Mouse (Mus musculus): ENCODE data around the gene Uba5.

Uba5 gene

GRCm38 (mm10) chr9:104063244-104063961 is 469 bp upstream of the Uba5 start, which contains the start of gene Acad11:
Gene Acad11 (plus strand): TSS chr9:104063377.
- DNase-seq (ENCODE audit: low spot score in 2 of 2), result peak; percentile 62 to 76

GRCm38 (mm10) chr9:104051028-104051427 is 11.9 kb downstream of the Uba5 start:
- no peak for DNase-seq (ENCODE audit: low spot score in 2 of 2)

- DNase-seq (ENCODE audit: low spot score in 2 of 2), result no peak
These were observed 19.3 kb downstream of the Uba5 start for GRCm38 (mm10) chr9:104043676-104044075.

GRCm38 (mm10) chr9:104040362-104040761 is 22.6 kb downstream of the Uba5 start, which contains the start of gene Gm28305:
Gene Gm28305 (plus strand): TSS chr9:104040662.
- DNase-seq (ENCODE audit: low spot score in 2 of 2), result no peak

GRCm38 (mm10) chr9:104039742-104040141 is 23.2 kb downstream of the Uba5 start:
- DNase-seq (ENCODE audit: low spot score in 2 of 2), result no peak

GRCm38 (mm10) chr9:104039031-104039695 is 23.8 kb downstream of the Uba5 start:
- DNase-seq (ENCODE audit: low spot score in 2 of 2), result no peak

GRCm38 (mm10) chr9:104038266-104038665 is 24.7 kb downstream of the Uba5 start:
- DNase-seq (ENCODE audit: low spot score in 2 of 2), result no peak

GRCm38 (mm10) chr9:104035261-104036015 is 27.5 kb downstream of the Uba5 start:
- DNase-seq (ENCODE audit: low spot score in 2 of 2), result peak; percentile 40 to 56

GRCm38 (mm10) chr9:104034718-104035117 is 28.2 kb downstream of the Uba5 start:
- DNase-seq (ENCODE audit: low spot score in 2 of 2), result no peak

- no peak for DNase-seq (ENCODE audit: low spot score in 2 of 2)
These were observed 28.7 kb downstream of the Uba5 start for GRCm38 (mm10) chr9:104034231-104034630.

- no peak for DNase-seq (ENCODE audit: low spot score in 2 of 2)
These were observed 33.1 kb downstream of the Uba5 start for GRCm38 (mm10) chr9:104029861-104030260.

- DNase-seq (ENCODE audit: low spot score in 2 of 2), result no peak
These were observed 35.7 kb downstream of the Uba5 start for GRCm38 (mm10) chr9:104027186-104027585.

GRCm38 (mm10) chr9:104021026-104021425 is 41.9 kb downstream of the Uba5 start:
- DNase-seq (ENCODE audit: low spot score in 2 of 2), result no peak

GRCm38 (mm10) chr9:104014526-104014925 is 48.4 kb downstream of the Uba5 start:
- no peak for DNase-seq (ENCODE audit: low spot score in 2 of 2)

GRCm38 (mm10) chr9:104002913-104003330 is 60.0 kb downstream of the Uba5 start:
- peak; percentile 29 to 46 for DNase-seq (ENCODE audit: low spot score in 2 of 2)

- DNase-seq (ENCODE audit: low spot score in 2 of 2), result peak; percentile 95 to 96
These were observed 60.7 kb downstream of the Uba5 start, which contains the start of gene Nphp3 for GRCm38 (mm10) chr9:104001921-104002859. Gene Nphp3 (plus strand): TSS chr9:104002544.

- DNase-seq (ENCODE audit: low spot score in 2 of 2), result no peak
These were observed 62.3 kb downstream of the Uba5 start for GRCm38 (mm10) chr9:104000601-104001000.

All from spleen, postnatal 14 days (tissue).